In genomic region chr7:102268395-102268748, GRCm38 (mm10) we compare ENCODE assay signal across 8 mouse cellular contexts. TPM values are rescaled to one million over a fixed set of nuclear protein-coding genes. Genes with fewer than 3 reads are reported as not detected.
DNase-seq lines count a peak whose midpoint lies in the region; ATAC-seq and TF ChIP-seq lines count a peak whose summit lies in the region.

No protein-coding gene starts in this region.

- H3K4me2 ChIP-seq in embryonic facial prominence, embryonic 12.5 days (replicated peaks) = peak overlapping the region; percentile 90
- H3K4me2 ChIP-seq in intestine, embryonic 14.5 days (ENCODE audit: low read length) = peak overlapping the region; percentile 84
- H3K4me2 ChIP-seq in neural tube, embryonic 12.5 days (replicated peaks) = peak overlapping the region; percentile 99

- H3K27ac ChIP-seq in liver, adult 2 months (replicated peaks; ENCODE audit: insufficient read depth, low read depth, low read length) = peak overlapping the region; percentile 82
- no peak overlapping the region for H3K27ac ChIP-seq in embryonic facial prominence, embryonic 12.5 days
- no peak overlapping the region for H3K27ac ChIP-seq in intestine, embryonic 14.5 days (ENCODE audit: low read depth)
- H3K27ac ChIP-seq in neural tube, embryonic 12.5 days = no peak overlapping the region

- peak overlapping the region; percentile 85 for H3K9ac ChIP-seq in liver, adult 2 months (ENCODE audit: low read depth, low read length)
- H3K9ac ChIP-seq in embryonic facial prominence, embryonic 12.5 days = peak overlapping the region; percentile 58
- peak overlapping the region; percentile 60 for H3K9ac ChIP-seq in intestine, embryonic 14.5 days (ENCODE audit: low read length)
- H3K9ac ChIP-seq in neural tube, embryonic 12.5 days = peak overlapping the region; percentile 65

- no peaks in the 10 kb centered on the region for H3K36me3 ChIP-seq in liver, adult 2 months (ENCODE audit: control insufficient read depth, insufficient read depth, low read length)
- H3K36me3 ChIP-seq in embryonic facial prominence, embryonic 12.5 days = no peaks in the 10 kb centered on the region
- H3K36me3 ChIP-seq in intestine, embryonic 14.5 days (ENCODE audit: control insufficient read depth, insufficient read depth, low read length) = no peaks in the 10 kb centered on the region
- H3K36me3 ChIP-seq in neural tube, embryonic 12.5 days = no peaks in the 10 kb centered on the region

- peaks cover 14% of the 10 kb centered on the region for H3K4me1 ChIP-seq in liver, adult 2 months (ENCODE audit: control insufficient read depth, insufficient read depth, low read length)
- H3K4me1 ChIP-seq in embryonic facial prominence, embryonic 12.5 days = 0 out of 2 replicates have a peak, but pooled peaks cover 7% of the 10 kb centered on the region
- no peaks in the 10 kb centered on the region; the same call in 1 of the 2 replicates for H3K4me1 ChIP-seq in intestine, embryonic 14.5 days (replicated peaks; ENCODE audit: control insufficient read depth, insufficient read depth, low read length)
- peaks cover 6% of the 10 kb centered on the region; the same call in 1 of the 2 replicates for H3K4me1 ChIP-seq in neural tube, embryonic 12.5 days

- peak overlapping the region; percentile 89 for H3K4me3 ChIP-seq in liver, adult 2 months (ENCODE audit: insufficient read depth, low read depth, low read length)
- H3K4me3 ChIP-seq in embryonic facial prominence, embryonic 12.5 days = peak overlapping the region; percentile 73
- peak overlapping the region; percentile 72 for H3K4me3 ChIP-seq in intestine, embryonic 14.5 days (ENCODE audit: low read depth, low read length)
- H3K4me3 ChIP-seq in neural tube, embryonic 12.5 days = peak overlapping the region; percentile 87

- TF ChIP-seq CTCF in liver, adult 2 months (IDR thresholded peaks at IDR 0.05; ENCODE audit: low read depth, low read length) = no peak

- no peak for DNase-seq in liver, adult 2 months (ENCODE audit: extremely low read depth, low read depth, low spot score)
- DNase-seq in liver = no peak
- DNase-seq in intestine, embryonic 14.5 days (ENCODE audit: low spot score) = peak; percentile 69
- no peak for DNase-seq in cerebellum, adult 11 months
- no peak for DNase-seq in thymus, postnatal 0 days (ENCODE audit: low spot score)
- DNase-seq in spleen, postnatal 14 days (ENCODE audit: low spot score in 2 of 2) = no peak

- TF ChIP-seq POLR2A in liver, adult 2 months (IDR thresholded peaks at IDR 0.05; ENCODE audit: extremely low read depth, insufficient read depth, low read length) = no peak

- ATAC-seq in embryonic facial prominence, embryonic 12.5 days (ENCODE audit: insufficient number of reproducible peaks, insufficient read depth, low FRiP score, low TSS enrichment) = no peak
- ATAC-seq in intestine, embryonic 14.5 days (replicated peaks; ENCODE audit: low FRiP score, low TSS enrichment, low read depth) = no peak
- 0 out of 2 replicates have a peak, but pooled peaks have one; percentile 7 for ATAC-seq in neural tube, embryonic 12.5 days (ENCODE audit: low FRiP score, low read depth)

- H3K9me3 ChIP-seq in embryonic facial prominence, embryonic 12.5 days = no peaks in the 10 kb centered on the region
- no peaks in the 10 kb centered on the region for H3K9me3 ChIP-seq in intestine, embryonic 14.5 days (ENCODE audit: control insufficient read depth, low read length)
- no peaks in the 10 kb centered on the region for H3K9me3 ChIP-seq in neural tube, embryonic 12.5 days

- H3K79me2 ChIP-seq in liver, adult 2 months (ENCODE audit: control insufficient read depth, insufficient read depth, low read length) = peaks cover 13% of the 10 kb centered on the region; the same call in 1 of the 2 replicates

- WGBS in liver, adult 2 months = 11% methylated on average over 12 of the region's 12 CpGs
- 6% methylated on average over 12 of the region's 12 CpGs for WGBS in embryonic facial prominence, embryonic 12.5 days
- WGBS in intestine, embryonic 14.5 days = 8% methylated on average over 12 of the region's 12 CpGs
- 6% methylated on average over 12 of the region's 12 CpGs for WGBS in neural tube, embryonic 12.5 days

- H3K27me3 ChIP-seq in liver, adult 2 months (ENCODE audit: control insufficient read depth, insufficient read depth, low read length) = no peaks in the 10 kb centered on the region
- H3K27me3 ChIP-seq in embryonic facial prominence, embryonic 12.5 days = 0 out of 2 replicates have a peak, but pooled peaks cover 4% of the 10 kb centered on the region
- no peaks in the 10 kb centered on the region for H3K27me3 ChIP-seq in intestine, embryonic 14.5 days (replicated peaks; ENCODE audit: control insufficient read depth, insufficient read depth, low read length)
- peaks cover 11% of the 10 kb centered on the region for H3K27me3 ChIP-seq in neural tube, embryonic 12.5 days (replicated peaks)

RNA-seq across cellular contexts. Expression of gene Stim1, which starts 0.8 kb away (rescaled TPM):
- total RNA-seq in liver, adult 2 months (2014; rRNA removed) = 15.7 and 21.6 TPM in 2 replicates
- polyA plus RNA-seq in liver, adult 2 months (2012; rRNA removed) = 25.4 and 28.0 TPM in 2 replicates
- 24.6 and 25.0 TPM in 2 replicates for polyA plus RNA-seq in embryonic facial prominence, embryonic 12.5 days (2016; fragmentation: Nextera tagmentation; extraction: Ambion mirVana)
- polyA plus RNA-seq in intestine, embryonic 14.5 days (2014; fragmentation: Nextera tagmentation; extraction: Ambion mirVana) = 22.4 and 23.6 TPM in 2 replicates
- polyA plus RNA-seq in neural tube, embryonic 12.5 days (2016; fragmentation: Nextera tagmentation; extraction: Ambion mirVana) = 10.5 and 13.6 TPM in 2 replicates
- 37.5 and 42.1 TPM in 2 replicates for polyA plus RNA-seq in thymus, postnatal 0 days (2015; fragmentation: Nextera tagmentation; extraction: Ambion mirVana)

RNA-seq across cellular contexts. Expression of gene Rhog, which starts 12.5 kb away (rescaled TPM):
- total RNA-seq in liver, adult 2 months (2014; rRNA removed) = 3.9 and 6.6 TPM in 2 replicates
- 22.4 and 26.3 TPM in 2 replicates for polyA plus RNA-seq in liver, adult 2 months (2012; rRNA removed)
- 48.7 and 50.0 TPM in 2 replicates for polyA plus RNA-seq in embryonic facial prominence, embryonic 12.5 days (2016; fragmentation: Nextera tagmentation; extraction: Ambion mirVana)
- 63.7 and 65.0 TPM in 2 replicates for polyA plus RNA-seq in intestine, embryonic 14.5 days (2014; fragmentation: Nextera tagmentation; extraction: Ambion mirVana)
- polyA plus RNA-seq in neural tube, embryonic 12.5 days (2016; fragmentation: Nextera tagmentation; extraction: Ambion mirVana) = 28.2 and 28.3 TPM in 2 replicates
- polyA plus RNA-seq in thymus, postnatal 0 days (2015; fragmentation: Nextera tagmentation; extraction: Ambion mirVana) = 184 and 188 TPM in 2 replicates

RNA-seq across cellular contexts. Expression of gene Pgap2, which starts 58.4 kb away (rescaled TPM):
- 27.8 and 29.4 TPM in 2 replicates for total RNA-seq in liver, adult 2 months (2014; rRNA removed)
- 77.9 and 89.6 TPM in 2 replicates for polyA plus RNA-seq in liver, adult 2 months (2012; rRNA removed)
- 78.4 and 83.3 TPM in 2 replicates for polyA plus RNA-seq in embryonic facial prominence, embryonic 12.5 days (2016; fragmentation: Nextera tagmentation; extraction: Ambion mirVana)
- 88.9 and 92.6 TPM in 2 replicates for polyA plus RNA-seq in intestine, embryonic 14.5 days (2014; fragmentation: Nextera tagmentation; extraction: Ambion mirVana)
- polyA plus RNA-seq in neural tube, embryonic 12.5 days (2016; fragmentation: Nextera tagmentation; extraction: Ambion mirVana) = 45.7 and 46.1 TPM in 2 replicates
- polyA plus RNA-seq in thymus, postnatal 0 days (2015; fragmentation: Nextera tagmentation; extraction: Ambion mirVana) = 54.3 and 59.6 TPM in 2 replicates

RNA-seq across cellular contexts. Expression of gene Nup98, which starts 58.4 kb away (rescaled TPM):
- total RNA-seq in liver, adult 2 months (2014; rRNA removed) = 14.0 and 16.1 TPM in 2 replicates
- 5.2 and 6.7 TPM in 2 replicates for polyA plus RNA-seq in liver, adult 2 months (2012; rRNA removed)
- 46.6 and 46.9 TPM in 2 replicates for polyA plus RNA-seq in embryonic facial prominence, embryonic 12.5 days (2016; fragmentation: Nextera tagmentation; extraction: Ambion mirVana)
- 46.6 and 52.1 TPM in 2 replicates for polyA plus RNA-seq in intestine, embryonic 14.5 days (2014; fragmentation: Nextera tagmentation; extraction: Ambion mirVana)
- polyA plus RNA-seq in neural tube, embryonic 12.5 days (2016; fragmentation: Nextera tagmentation; extraction: Ambion mirVana) = 33.1 and 34.8 TPM in 2 replicates
- polyA plus RNA-seq in thymus, postnatal 0 days (2015; fragmentation: Nextera tagmentation; extraction: Ambion mirVana) = 21.1 and 24.3 TPM in 2 replicates
